Mouse (Mus musculus): ENCODE measurements around the gene Mybpc3. TPM values are rescaled to one million over a fixed set of nuclear protein-coding genes. Genes with fewer than 3 reads are reported as not detected.

Gene Mybpc3
- polyA plus RNA-seq, 1 experiment from 2014 or later = 22.3 TPM

DNA sequence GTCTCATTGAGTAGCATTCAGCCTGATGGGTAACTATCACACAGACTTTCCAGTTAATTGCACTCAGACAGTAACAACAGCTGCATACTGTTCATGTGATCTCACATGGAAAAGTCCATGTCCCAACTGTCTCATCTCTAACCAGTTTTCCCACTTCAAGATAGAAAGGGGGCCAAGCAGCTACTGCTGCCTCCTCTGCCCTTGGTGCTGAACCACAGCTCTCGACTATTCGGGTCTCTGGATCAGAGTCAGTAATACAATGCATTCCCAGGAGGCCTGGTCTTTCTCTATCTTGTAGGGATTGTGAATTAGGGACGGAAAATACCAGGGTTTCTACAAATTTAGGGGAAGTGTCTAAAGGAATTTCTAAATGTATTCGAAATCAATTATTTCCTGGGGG lies 61.9 kb downstream of the Mybpc3 start:
- no peak for ATAC-seq (ENCODE audit: borderline replicate concordance, extremely low read depth, low FRiP score, low TSS enrichment)
- Histone ChIP-seq H3K4me2 (no peak overlapping the region), H3K27me3 (no peaks in the 10 kb centered on the region), H3K27ac (no peak overlapping the region), H3K9ac (no peak overlapping the region), H3K4me3 (no peak overlapping the region), H3K36me3 (peaks cover 10% of the 10 kb centered on the region; the same call in 1 of the 2 replicates), H3K4me1 (peaks cover 14% of the 10 kb centered on the region), H3K9me3 (no peaks in the 10 kb centered on the region)
- 34% methylated on average over 4 of the region's 4 CpGs for WGBS

DNA sequence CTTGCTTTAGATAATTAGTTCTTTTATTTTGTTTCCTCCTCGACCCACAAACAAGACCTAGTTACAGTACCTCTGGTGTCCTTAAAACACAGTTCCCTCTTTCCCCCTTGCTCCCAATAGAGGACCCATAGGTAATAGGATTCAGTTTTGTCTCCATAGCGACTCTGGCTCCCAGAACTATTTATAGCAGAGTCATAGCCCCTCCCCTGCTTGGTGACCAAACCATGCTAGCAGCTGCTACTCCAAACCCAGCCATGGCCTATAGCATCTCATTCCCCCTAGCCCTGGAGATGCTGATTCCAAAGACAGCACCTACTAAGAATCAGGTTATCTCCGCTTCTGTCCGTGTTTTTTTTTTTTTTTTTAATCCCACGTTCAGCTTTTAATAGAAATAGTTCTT lies 62.8 kb downstream of the Mybpc3 start:
- H3K9me3 ChIP-seq = no peaks in the 10 kb centered on the region
- ATAC-seq (ENCODE audit: borderline replicate concordance, extremely low read depth, low FRiP score, low TSS enrichment) = no peak
- no peak overlapping the region for H3K4me2 ChIP-seq
- no peak overlapping the region for H3K27ac ChIP-seq
- H3K27me3 ChIP-seq = no peaks in the 10 kb centered on the region
- WGBS = 69% methylated on average over 5 of the region's 5 CpGs
- peaks cover 14% of the 10 kb centered on the region for H3K4me1 ChIP-seq
- 0 out of 2 replicates have a peak, but pooled peaks cover 7% of the 10 kb centered on the region for H3K36me3 ChIP-seq
- H3K4me3 ChIP-seq = no peak overlapping the region
- no peak overlapping the region for H3K9ac ChIP-seq

DNA sequence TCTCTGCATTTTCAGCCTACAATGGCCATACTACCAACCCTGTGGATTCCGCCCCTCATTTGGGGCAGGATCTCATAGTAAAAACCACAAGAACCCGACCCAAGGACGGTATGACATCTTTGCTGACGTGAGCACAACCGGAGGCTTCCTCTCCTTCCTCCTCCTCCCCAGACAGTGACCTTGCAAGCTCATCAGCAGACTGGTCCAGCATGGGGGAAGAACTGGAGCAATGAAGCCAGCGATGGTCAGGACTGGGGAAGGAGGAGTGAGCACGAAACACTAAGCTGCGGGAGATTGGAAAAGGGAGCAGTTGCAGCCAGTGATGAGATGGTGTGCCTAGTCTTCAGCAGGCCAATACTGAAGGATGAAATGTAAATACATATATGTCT lies 64.1 kb downstream of the Mybpc3 start:
- no peak for ATAC-seq (ENCODE audit: borderline replicate concordance, extremely low read depth, low FRiP score, low TSS enrichment)
- Histone ChIP-seq H3K9me3 (no peaks in the 10 kb centered on the region), H3K9ac (peak overlapping the region; percentile 60; the same call in 1 of the 2 replicates), H3K4me1 (peaks cover 14% of the 10 kb centered on the region), H3K36me3 (no peaks in the 10 kb centered on the region), H3K27me3 (no peaks in the 10 kb centered on the region), H3K27ac (no peak overlapping the region), H3K4me3 (peak overlapping the region; percentile 80), H3K4me2 (peak overlapping the region; percentile 84)
- 9% methylated on average over 8 of the region's 8 CpGs for WGBS

DNA sequence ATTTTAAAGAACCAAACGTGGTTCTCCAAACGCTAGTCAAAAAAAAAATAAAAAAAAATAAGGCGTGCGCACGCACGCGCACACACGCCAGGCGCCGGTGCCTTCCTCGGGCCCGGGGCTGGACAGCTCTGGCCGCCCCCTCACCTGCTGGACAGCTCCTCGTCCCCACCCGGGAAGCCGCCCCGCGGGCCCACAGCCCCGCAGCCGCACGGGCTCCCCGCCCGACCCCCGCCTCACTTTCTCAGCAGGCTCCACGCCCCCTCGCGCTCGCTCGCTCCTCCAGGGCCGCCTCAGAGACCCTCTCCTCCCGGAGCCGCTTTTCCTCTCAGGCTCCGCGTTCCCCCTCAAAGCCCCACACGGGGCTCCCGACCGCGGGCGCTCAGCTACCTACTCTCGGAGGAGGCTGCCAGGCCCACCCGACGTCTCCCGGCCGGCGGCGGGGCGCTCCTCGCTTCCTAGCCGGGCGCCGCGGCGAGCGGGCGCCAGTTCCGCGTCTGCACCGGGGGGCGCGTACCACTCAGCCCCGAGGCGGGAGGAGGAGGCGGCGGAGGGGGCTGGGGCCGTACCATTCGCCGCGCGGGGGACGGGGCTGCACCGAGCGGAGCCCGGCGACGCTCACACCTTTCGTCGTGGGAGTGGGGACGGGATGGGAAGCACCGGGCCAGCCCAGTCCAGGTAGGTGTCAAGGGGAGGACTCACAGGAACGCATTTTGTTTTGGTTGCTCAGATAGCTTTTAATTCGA lies 64.6 kb downstream of the Mybpc3 start:
- ATAC-seq (ENCODE audit: borderline replicate concordance, extremely low read depth, low FRiP score, low TSS enrichment) = peak; percentile 93
- Histone ChIP-seq H3K4me3 (peak overlapping the region; percentile 80), H3K36me3 (no peaks in the 10 kb centered on the region), H3K27me3 (no peaks in the 10 kb centered on the region), H3K9ac (peak overlapping the region; percentile 60), H3K4me1 (peaks cover 14% of the 10 kb centered on the region), H3K9me3 (no peaks in the 10 kb centered on the region), H3K4me2 (peak overlapping the region; percentile 84), H3K27ac (peak overlapping the region; percentile 54)
- WGBS = under 1% methylated on average over 81 of the region's 81 CpGs

DNA sequence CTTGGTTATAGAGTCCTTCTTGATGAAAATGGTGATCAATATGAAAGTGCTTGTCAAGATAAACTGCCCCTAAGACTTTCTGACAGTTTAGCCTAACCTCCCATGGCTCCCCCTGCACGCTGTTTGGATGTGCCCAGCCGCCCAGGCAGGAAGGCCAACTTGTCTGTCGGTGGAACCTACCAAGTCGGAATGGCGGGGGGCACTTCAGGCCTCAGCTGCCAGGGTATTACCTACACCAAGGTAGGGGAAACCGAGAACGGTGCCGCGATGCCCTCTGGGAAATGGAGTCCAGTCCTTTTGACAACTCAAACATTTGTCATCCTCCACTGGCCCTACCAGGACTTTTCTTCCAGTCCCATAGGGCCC lies 65.2 kb downstream of the Mybpc3 start:
- peak overlapping the region; percentile 54 for H3K27ac ChIP-seq
- no peaks in the 10 kb centered on the region for H3K36me3 ChIP-seq
- H3K4me3 ChIP-seq = peak overlapping the region; percentile 80
- H3K4me1 ChIP-seq = peaks cover 14% of the 10 kb centered on the region
- peak overlapping the region; percentile 84 for H3K4me2 ChIP-seq
- H3K27me3 ChIP-seq = no peaks in the 10 kb centered on the region
- under 1% methylated on average over 9 of the region's 9 CpGs for WGBS
- peak; percentile 95 for ATAC-seq (ENCODE audit: borderline replicate concordance, extremely low read depth, low FRiP score, low TSS enrichment)
- no peaks in the 10 kb centered on the region for H3K9me3 ChIP-seq
- peak overlapping the region; percentile 60 for H3K9ac ChIP-seq

DNA sequence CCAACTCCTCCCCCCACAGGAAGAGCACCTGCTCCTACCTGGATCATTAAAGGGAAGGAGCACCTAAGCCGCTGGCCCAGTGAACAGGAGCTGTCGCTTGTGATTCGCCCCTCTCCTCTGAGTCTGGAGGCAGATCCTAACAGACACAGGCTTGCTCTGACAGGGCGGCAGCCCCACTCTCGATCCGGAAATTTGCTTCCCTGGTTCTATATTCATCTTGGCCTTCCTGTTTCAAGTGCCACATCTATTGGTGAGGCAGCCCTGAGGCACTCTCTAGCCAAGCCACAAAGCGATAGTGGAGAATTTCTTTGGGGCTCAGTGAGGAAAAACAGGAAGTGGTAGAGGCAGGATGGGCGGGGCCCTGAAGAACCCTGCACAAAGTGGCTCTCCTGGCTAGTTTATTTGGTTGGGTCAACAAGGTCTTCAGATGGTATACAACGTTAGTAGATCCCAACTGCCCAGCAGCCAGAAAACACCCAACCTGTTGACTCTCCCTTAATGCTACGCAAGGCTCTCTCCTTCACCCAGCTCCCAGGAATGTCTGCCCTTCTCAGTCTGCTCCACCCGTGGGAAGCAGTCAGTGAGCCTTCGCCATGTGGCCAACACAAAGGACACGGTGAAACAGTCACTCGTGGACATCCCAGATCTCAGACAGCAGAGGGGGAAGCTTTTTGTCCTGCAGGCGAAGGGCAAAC lies 65.9 kb downstream of the Mybpc3 start, which contains the start of gene Madd:
Gene Madd, minus strand, starts transcription at position 127 of the 695 bp plus-strand sequence.
- Histone ChIP-seq H3K4me1 (peaks cover 14% of the 10 kb centered on the region), H3K27ac (peak within 1 kb of the TSS; percentile 54), H3K4me3 (peak within 1 kb of the TSS; percentile 80), H3K27me3 (no peaks in the 10 kb centered on the region), H3K4me2 (peak within 1 kb of the TSS; percentile 84), H3K9me3 (no peaks in the 10 kb centered on the region), H3K9ac (peak within 1 kb of the TSS; percentile 60), H3K36me3 (no peaks in the 10 kb centered on the region)
- 56% methylated on average over 15 of the region's 15 CpGs for WGBS
- no peak for ATAC-seq (ENCODE audit: borderline replicate concordance, extremely low read depth, low FRiP score, low TSS enrichment)

Other genes with a start within 250 kb of the Mybpc3 start
- 4.0 TPM in 2 replicates for gene C1qtnf4, start 232.3 kb upstream of the Mybpc3 start, polyA plus RNA-seq (2015; fragmentation: Nextera tagmentation; extraction: Ambion mirVana)
- gene Kbtbd4, start 213.4 kb upstream of the Mybpc3 start, polyA plus RNA-seq (2015; fragmentation: Nextera tagmentation; extraction: Ambion mirVana) = 36.8 and 37.8 TPM in 2 replicates
- 199 and 207 TPM in 2 replicates for gene Ndufs3, start 213.3 kb upstream of the Mybpc3 start, polyA plus RNA-seq (2015; fragmentation: Nextera tagmentation; extraction: Ambion mirVana)
- 80.7 and 81.8 TPM in 2 replicates for gene Celf1, start 177.8 kb upstream of the Mybpc3 start, polyA plus RNA-seq (2015; fragmentation: Nextera tagmentation; extraction: Ambion mirVana)
- 0.91 and 1.9 TPM in 2 replicates for gene Rapsn, start 82.5 kb upstream of the Mybpc3 start, polyA plus RNA-seq (2015; fragmentation: Nextera tagmentation; extraction: Ambion mirVana)
- 254 and 278 TPM in 2 replicates for gene Psmc3, start 64.1 kb upstream of the Mybpc3 start, polyA plus RNA-seq (2015; fragmentation: Nextera tagmentation; extraction: Ambion mirVana)
- 34.6 and 40.2 TPM in 2 replicates for gene Slc39a13, start 47.7 kb upstream of the Mybpc3 start, polyA plus RNA-seq (2015; fragmentation: Nextera tagmentation; extraction: Ambion mirVana)
- gene Spi1, start 35.8 kb upstream of the Mybpc3 start, polyA plus RNA-seq (2015; fragmentation: Nextera tagmentation; extraction: Ambion mirVana) = 6.9 and 8.7 TPM in 2 replicates
- 9.4 and 10.9 TPM in 2 replicates for gene Madd, start 65.7 kb downstream of the Mybpc3 start, polyA plus RNA-seq (2015; fragmentation: Nextera tagmentation; extraction: Ambion mirVana)
- gene Nr1h3, start 84.7 kb downstream of the Mybpc3 start, polyA plus RNA-seq (2015; fragmentation: Nextera tagmentation; extraction: Ambion mirVana) = 20.9 and 22.8 TPM in 2 replicates
- gene Acp2, start 84.7 kb downstream of the Mybpc3 start, polyA plus RNA-seq (2015; fragmentation: Nextera tagmentation; extraction: Ambion mirVana) = 27.6 and 30.6 TPM in 2 replicates
- 19.7 and 20.4 TPM in 2 replicates for gene Ddb2, start 118.8 kb downstream of the Mybpc3 start, polyA plus RNA-seq (2015; fragmentation: Nextera tagmentation; extraction: Ambion mirVana)
- gene Pacsin3, start 137.8 kb downstream of the Mybpc3 start, polyA plus RNA-seq (2015; fragmentation: Nextera tagmentation; extraction: Ambion mirVana) = 51.7 and 54.2 TPM in 2 replicates
- 89.5 and 93.0 TPM in 2 replicates for gene Arfgap2, start 146.8 kb downstream of the Mybpc3 start, polyA plus RNA-seq (2015; fragmentation: Nextera tagmentation; extraction: Ambion mirVana)